Mouse (Mus musculus): ENCODE results near the gene Cmbl. TPM values are rescaled to one million over a fixed set of nuclear protein-coding genes. Genes with fewer than 3 reads are reported as not detected.

Cmbl gene
- 1.7 and 5.6 TPM in 2 replicates for polyA plus RNA-seq (2014; fragmentation: Nextera tagmentation; extraction: Ambion mirVana)

DNA sequence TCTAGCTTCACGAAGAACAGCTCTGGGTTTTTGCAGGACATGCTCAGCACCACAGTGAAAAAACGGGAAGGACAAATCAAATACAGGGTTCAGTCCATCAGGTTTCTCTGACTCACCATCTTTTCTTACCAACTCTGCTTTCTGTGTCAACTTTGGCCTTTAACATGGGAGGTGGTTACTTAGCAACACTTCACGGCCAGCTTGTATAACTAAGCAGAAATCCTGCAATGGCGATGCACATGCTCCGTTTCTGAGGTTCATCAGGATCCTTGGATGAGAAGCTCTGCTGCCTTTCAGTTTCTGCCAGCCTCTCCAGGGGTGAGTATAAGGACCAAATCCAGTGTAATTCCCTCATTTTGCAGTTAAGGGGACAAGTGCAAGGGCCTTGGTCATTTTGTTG is at the start of gene Cmbl:
Gene Cmbl, plus strand, starts transcription at position 206 of the 400 bp plus-strand sequence.
- WGBS, result 65% methylated on average over 5 of the region's 5 CpGs
- no peak within 1 kb of the TSS for H3K4me3 ChIP-seq (ENCODE audit: low read depth, low read length)
- no peak within 1 kb of the TSS for H3K4me2 ChIP-seq (ENCODE audit: low read depth, low read length)
- H3K4me1 ChIP-seq (ENCODE audit: control insufficient read depth, insufficient read depth, low read length), result no peaks in the 10 kb centered on the region
- ATAC-seq (ENCODE audit: low read depth), result no peak
- no peaks in the 10 kb centered on the region for H3K9me3 ChIP-seq (ENCODE audit: control insufficient read depth, low read length)
- H3K27me3 ChIP-seq (ENCODE audit: control insufficient read depth, insufficient read depth, low read length), result no peaks in the 10 kb centered on the region
- no peak within 1 kb of the TSS for H3K27ac ChIP-seq (ENCODE audit: low read depth, low read length)
- no peaks in the 10 kb centered on the region for H3K36me3 ChIP-seq (ENCODE audit: control insufficient read depth, insufficient read depth, low read length)
- no peak within 1 kb of the TSS for H3K9ac ChIP-seq (replicated peaks; ENCODE audit: low read depth, low read length)

DNA sequence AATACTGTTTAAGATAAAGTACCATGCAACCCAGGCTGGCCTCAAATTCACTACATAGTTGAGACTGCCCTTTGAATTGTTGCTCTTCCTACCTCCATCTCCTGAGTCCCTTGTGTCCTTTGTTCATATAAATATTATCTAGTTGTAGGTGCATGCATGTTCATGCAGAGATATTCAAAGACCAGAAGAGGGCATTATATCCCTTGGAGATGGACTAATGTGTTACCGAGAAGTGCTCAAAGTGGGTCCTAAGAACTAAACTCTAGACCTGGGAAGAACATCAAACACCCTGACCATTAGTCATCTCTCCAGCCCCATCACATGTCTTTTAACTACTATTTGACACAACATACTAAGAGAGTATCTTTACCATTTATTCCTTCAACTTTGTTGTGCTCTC is 48.0 kb upstream of the Cmbl start:
- no peaks in the 10 kb centered on the region for H3K4me1 ChIP-seq (ENCODE audit: control insufficient read depth, insufficient read depth, low read length)
- H3K27me3 ChIP-seq (ENCODE audit: control insufficient read depth, insufficient read depth, low read length), result no peaks in the 10 kb centered on the region
- ATAC-seq (ENCODE audit: low read depth), result no peak
- H3K36me3 ChIP-seq (ENCODE audit: control insufficient read depth, insufficient read depth, low read length), result no peaks in the 10 kb centered on the region
- no peak overlapping the region for H3K4me3 ChIP-seq (ENCODE audit: low read depth, low read length)
- H3K9me3 ChIP-seq (ENCODE audit: control insufficient read depth, low read length), result no peaks in the 10 kb centered on the region
- no peak overlapping the region for H3K9ac ChIP-seq (replicated peaks; ENCODE audit: low read depth, low read length)
- H3K4me2 ChIP-seq (ENCODE audit: low read depth, low read length), result no peak overlapping the region
- no peak overlapping the region for H3K27ac ChIP-seq (ENCODE audit: low read depth, low read length)
- 100% methylated on average over 1 of the region's 1 CpGs for WGBS

DNA sequence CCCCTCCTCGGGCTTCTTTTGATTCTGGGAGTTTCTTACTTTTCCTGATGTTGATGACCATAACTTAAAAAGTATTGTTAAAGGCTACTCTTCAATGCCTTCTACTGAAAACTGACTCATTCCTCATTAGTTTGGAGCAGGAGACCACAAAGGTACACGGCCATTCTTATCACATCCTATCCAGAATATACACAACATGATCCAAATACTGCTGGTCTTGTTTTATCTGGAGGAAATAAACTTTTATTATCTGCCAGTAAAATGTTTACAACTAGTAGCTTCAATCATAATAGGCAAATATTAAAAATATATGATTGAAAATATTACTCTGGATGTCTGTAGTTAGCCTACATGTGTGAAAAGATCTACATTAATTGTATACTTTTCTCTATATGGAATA is 46.8 kb upstream of the Cmbl start:
- Histone ChIP-seq H3K9ac (replicated peaks; ENCODE audit: low read depth, low read length) (no peak overlapping the region), H3K4me2 (ENCODE audit: low read depth, low read length) (no peak overlapping the region), H3K36me3 (ENCODE audit: control insufficient read depth, insufficient read depth, low read length) (no peaks in the 10 kb centered on the region), H3K4me3 (ENCODE audit: low read depth, low read length) (no peak overlapping the region), H3K4me1 (ENCODE audit: control insufficient read depth, insufficient read depth, low read length) (no peaks in the 10 kb centered on the region), H3K27me3 (ENCODE audit: control insufficient read depth, insufficient read depth, low read length) (no peaks in the 10 kb centered on the region), H3K9me3 (ENCODE audit: control insufficient read depth, low read length) (no peaks in the 10 kb centered on the region), H3K27ac (ENCODE audit: low read depth, low read length) (no peak overlapping the region)
- 90% methylated on average over 2 of the region's 2 CpGs for WGBS
- ATAC-seq (ENCODE audit: low read depth), result no peak

DNA sequence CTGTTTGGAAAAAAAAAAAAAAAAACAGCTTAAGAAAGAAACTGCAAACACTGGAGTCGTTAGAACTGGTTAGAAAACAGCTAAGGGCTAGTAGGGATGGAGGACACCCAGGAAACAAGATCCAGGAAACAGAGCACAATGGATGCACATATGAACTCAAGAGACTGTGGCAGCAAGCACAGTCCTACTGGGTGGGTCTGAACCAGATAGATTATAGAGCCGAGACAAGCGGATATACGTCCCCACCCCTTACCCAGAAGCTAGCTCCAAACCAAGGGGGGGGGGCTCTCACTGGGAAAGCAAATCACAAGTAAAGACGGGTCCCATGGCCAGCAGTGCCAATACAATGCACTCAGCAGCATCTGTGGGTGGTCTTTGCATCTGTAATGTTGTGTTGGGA is 46.2 kb upstream of the Cmbl start:
- no peak overlapping the region for H3K27ac ChIP-seq (ENCODE audit: low read depth, low read length)
- no peaks in the 10 kb centered on the region for H3K27me3 ChIP-seq (ENCODE audit: control insufficient read depth, insufficient read depth, low read length)
- no peaks in the 10 kb centered on the region for H3K4me1 ChIP-seq (ENCODE audit: control insufficient read depth, insufficient read depth, low read length)
- no peaks in the 10 kb centered on the region for H3K9me3 ChIP-seq (ENCODE audit: control insufficient read depth, low read length)
- no peak overlapping the region for H3K4me3 ChIP-seq (ENCODE audit: low read depth, low read length)
- H3K36me3 ChIP-seq (ENCODE audit: control insufficient read depth, insufficient read depth, low read length), result no peaks in the 10 kb centered on the region
- H3K9ac ChIP-seq (replicated peaks; ENCODE audit: low read depth, low read length), result no peak overlapping the region
- 72% methylated on average over 5 of the region's 5 CpGs for WGBS
- H3K4me2 ChIP-seq (ENCODE audit: low read depth, low read length), result no peak overlapping the region
- ATAC-seq (ENCODE audit: low read depth), result no peak

DNA sequence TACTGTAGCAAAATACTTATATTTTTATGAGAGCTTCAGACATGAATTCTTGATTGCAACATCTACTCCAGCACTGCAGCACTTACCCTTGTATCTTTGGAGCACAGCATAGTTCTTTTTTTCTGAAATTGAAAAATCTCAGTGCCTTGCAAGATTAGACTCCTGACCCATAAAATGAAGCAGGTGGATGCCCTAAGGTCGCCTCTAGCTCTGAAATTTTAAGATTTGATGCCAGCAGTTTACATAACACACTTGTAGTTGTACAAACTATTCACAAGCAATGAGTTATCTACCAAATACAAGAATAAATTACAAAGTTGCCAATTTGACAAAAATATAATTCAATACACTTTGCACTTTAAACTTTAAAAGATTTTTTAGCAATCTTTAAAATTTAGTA is 38.7 kb upstream of the Cmbl start:
- H3K27me3 ChIP-seq (ENCODE audit: control insufficient read depth, insufficient read depth, low read length), result no peaks in the 10 kb centered on the region
- no peak for ATAC-seq (ENCODE audit: low read depth)
- 96% methylated on average over 1 of the region's 1 CpGs for WGBS

DNA sequence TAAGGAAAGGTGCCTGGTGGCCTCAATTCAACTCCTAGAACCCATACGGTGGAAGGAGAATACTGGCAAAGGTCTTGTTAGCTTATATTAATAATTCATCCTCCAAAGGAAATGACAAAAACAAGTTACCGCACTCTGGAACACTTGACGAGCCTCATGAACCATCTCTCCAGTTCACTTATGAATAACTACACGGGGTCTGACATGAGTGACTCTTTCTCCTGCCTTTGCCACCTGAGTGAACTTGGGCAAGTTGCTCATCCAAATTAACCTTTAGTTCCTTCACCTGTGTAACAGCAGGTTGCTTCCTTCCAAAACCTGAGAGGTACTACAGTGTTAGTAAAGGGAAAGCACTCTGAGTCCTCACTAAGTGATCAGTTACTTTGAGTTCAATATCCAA is 36.7 kb upstream of the Cmbl start:
- 95% methylated on average over 4 of the region's 4 CpGs for WGBS
- H3K4me1 ChIP-seq (ENCODE audit: control insufficient read depth, insufficient read depth, low read length), result peaks cover 12% of the 10 kb centered on the region
- no peak overlapping the region for H3K4me2 ChIP-seq (ENCODE audit: low read depth, low read length)
- no peak for ATAC-seq (ENCODE audit: low read depth)
- H3K36me3 ChIP-seq (ENCODE audit: control insufficient read depth, insufficient read depth, low read length), result no peaks in the 10 kb centered on the region
- no peak overlapping the region for H3K27ac ChIP-seq (ENCODE audit: low read depth, low read length)
- no peak overlapping the region for H3K9ac ChIP-seq (replicated peaks; ENCODE audit: low read depth, low read length)
- H3K27me3 ChIP-seq (ENCODE audit: control insufficient read depth, insufficient read depth, low read length), result no peaks in the 10 kb centered on the region
- H3K9me3 ChIP-seq (ENCODE audit: control insufficient read depth, low read length), result no peaks in the 10 kb centered on the region
- no peak overlapping the region for H3K4me3 ChIP-seq (ENCODE audit: low read depth, low read length)

More for the DNA sequence above, 38.7 kb upstream of the Cmbl start:
- H3K4me2 ChIP-seq (ENCODE audit: low read depth, low read length), result no peak overlapping the region
- no peak overlapping the region for H3K27ac ChIP-seq (ENCODE audit: low read depth, low read length)
- H3K36me3 ChIP-seq (ENCODE audit: control insufficient read depth, insufficient read depth, low read length), result no peaks in the 10 kb centered on the region
- H3K4me1 ChIP-seq (ENCODE audit: control insufficient read depth, insufficient read depth, low read length), result peaks cover 12% of the 10 kb centered on the region
- no peak overlapping the region for H3K9ac ChIP-seq (replicated peaks; ENCODE audit: low read depth, low read length)
- H3K9me3 ChIP-seq (ENCODE audit: control insufficient read depth, low read length), result no peaks in the 10 kb centered on the region
- no peak overlapping the region for H3K4me3 ChIP-seq (ENCODE audit: low read depth, low read length)

DNA sequence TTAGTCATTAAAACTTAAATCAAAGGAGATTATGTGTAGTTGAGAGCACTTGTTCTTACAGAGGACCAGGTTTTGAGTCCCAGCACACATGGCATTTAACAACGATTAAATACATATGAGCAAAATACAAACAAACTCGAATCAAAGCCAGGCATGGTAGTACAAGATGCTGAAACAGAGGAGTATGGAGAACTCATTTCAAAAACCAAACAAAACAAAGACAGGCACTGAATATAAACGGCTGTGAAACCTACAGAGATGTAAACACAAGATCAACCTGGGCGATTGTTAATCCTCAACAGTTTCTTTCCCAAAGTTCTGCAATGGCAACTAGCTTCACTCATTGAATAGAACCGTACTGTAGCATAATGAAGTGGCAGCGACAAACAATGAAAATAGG is 36.1 kb upstream of the Cmbl start:
- H3K27me3 ChIP-seq (ENCODE audit: control insufficient read depth, insufficient read depth, low read length), result no peaks in the 10 kb centered on the region
- H3K4me1 ChIP-seq (ENCODE audit: control insufficient read depth, insufficient read depth, low read length), result peaks cover 12% of the 10 kb centered on the region
- no peaks in the 10 kb centered on the region for H3K9me3 ChIP-seq (ENCODE audit: control insufficient read depth, low read length)
- no peak overlapping the region for H3K27ac ChIP-seq (ENCODE audit: low read depth, low read length)
- H3K36me3 ChIP-seq (ENCODE audit: control insufficient read depth, insufficient read depth, low read length), result no peaks in the 10 kb centered on the region
- WGBS, result 41% methylated on average over 6 of the region's 6 CpGs
- peak overlapping the region; percentile 86 for H3K4me3 ChIP-seq (ENCODE audit: low read depth, low read length)
- ATAC-seq (ENCODE audit: low read depth), result no peak
- peak overlapping the region; percentile 92 for H3K4me2 ChIP-seq (ENCODE audit: low read depth, low read length)
- no peak overlapping the region for H3K9ac ChIP-seq (replicated peaks; ENCODE audit: low read depth, low read length)

DNA sequence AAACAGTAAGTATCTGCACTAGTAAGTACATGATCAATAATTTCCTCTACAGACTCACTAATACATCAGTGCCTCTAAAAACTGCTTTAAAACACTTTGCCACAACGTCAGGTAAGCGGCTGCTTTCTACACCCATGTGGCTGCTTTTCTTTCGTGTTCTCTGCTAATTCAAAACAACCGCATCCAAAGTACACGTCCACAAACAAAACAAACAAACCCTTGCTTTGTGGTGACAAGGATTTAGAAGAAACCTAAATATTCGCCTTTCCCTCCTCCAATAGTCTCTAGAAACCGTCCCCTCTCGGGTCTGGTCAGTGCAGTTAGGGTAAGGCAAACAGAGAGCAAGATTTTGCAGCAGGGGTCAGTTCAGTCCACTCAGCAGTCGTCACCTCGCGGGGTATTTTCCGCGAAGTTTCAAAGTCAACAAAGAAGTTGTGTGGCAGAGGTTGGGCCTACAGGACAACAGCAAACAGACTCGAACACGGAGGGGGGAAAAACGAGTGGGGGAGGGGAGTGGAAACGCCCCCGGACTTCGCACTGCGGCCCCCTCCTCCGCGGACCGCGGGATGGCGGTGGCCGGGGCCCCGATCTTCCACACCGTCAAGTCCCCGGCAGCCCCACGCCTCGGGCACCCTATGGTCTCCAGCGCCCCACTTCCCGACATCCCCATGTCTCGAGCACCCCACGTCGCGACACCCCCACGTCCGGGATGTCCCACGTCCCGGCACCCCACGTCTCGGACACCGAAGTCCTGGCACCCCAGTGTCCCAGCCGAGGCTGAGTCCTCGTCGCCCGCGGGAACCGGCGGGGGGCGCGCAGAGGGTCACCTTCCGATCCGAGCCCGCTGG is 35.2 kb upstream of the Cmbl start:
- no peaks in the 10 kb centered on the region for H3K9me3 ChIP-seq (ENCODE audit: control insufficient read depth, low read length)

DNA sequence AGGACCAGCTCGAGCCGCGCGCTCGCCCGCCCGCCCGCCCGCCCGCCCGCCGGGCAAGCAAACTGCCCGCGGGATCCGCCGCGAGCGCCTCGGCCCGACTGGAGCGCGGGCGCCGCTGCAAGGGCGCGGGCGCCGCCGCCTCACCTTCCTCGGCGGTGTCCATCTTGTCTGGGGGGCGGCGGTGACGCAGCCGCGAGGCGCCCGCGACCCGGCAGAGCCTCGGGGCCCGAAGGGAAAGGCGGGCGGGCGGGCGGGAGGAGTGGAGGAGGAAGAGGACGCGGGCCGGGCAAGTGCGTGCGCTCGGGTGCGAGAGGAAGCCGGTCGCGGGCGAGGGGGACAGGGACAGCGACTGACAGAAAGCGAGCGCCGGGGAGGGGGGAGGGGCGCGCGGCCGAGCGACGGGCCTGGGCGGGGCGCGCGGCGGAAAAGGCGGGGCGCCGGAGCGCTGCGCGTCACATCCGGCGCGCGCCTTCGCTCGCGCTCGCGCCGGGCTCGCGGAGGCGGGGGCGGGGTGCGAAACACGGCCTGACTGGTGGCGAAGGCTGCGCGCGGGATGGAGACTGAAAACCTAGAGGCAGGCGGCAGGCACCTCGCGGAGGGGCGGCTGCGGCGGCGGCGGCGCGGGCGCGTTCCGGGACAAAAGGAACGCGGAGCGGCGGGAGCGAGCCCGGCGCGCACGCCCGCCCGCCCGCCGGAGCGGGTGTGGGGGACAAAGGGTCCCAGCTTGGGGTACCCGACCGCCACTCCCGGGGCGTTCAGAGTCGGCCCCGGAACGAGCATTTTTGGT is 34.3 kb upstream of the Cmbl start, which contains the start of gene March6:
Gene March6, minus strand, starts transcription at position 395 of the 787 bp plus-strand sequence.
- under 1% methylated on average over 83 of the region's 132 CpGs for WGBS

More for the DNA sequence above, 35.2 kb upstream of the Cmbl start:
- Histone ChIP-seq H3K9ac (replicated peaks; ENCODE audit: low read depth, low read length) (peak overlapping the region; percentile 90), H3K36me3 (ENCODE audit: control insufficient read depth, insufficient read depth, low read length) (no peaks in the 10 kb centered on the region), H3K4me2 (ENCODE audit: low read depth, low read length) (peak overlapping the region; percentile 92), H3K4me1 (ENCODE audit: control insufficient read depth, insufficient read depth, low read length) (peaks cover 12% of the 10 kb centered on the region), H3K4me3 (ENCODE audit: low read depth, low read length) (peak overlapping the region; percentile 86), H3K27me3 (ENCODE audit: control insufficient read depth, insufficient read depth, low read length) (no peaks in the 10 kb centered on the region), H3K27ac (ENCODE audit: low read depth, low read length) (peak overlapping the region; percentile 99)
- under 1% methylated on average over 55 of the region's 56 CpGs for WGBS
- peak; percentile 44 for ATAC-seq (ENCODE audit: low read depth)

More for the DNA sequence above, 34.3 kb upstream of the Cmbl start, which contains the start of gene March6:
- peak within 1 kb of the TSS; percentile 90 for H3K9ac ChIP-seq (replicated peaks; ENCODE audit: low read depth, low read length)
- peak; percentile 94 for ATAC-seq (ENCODE audit: low read depth)
- no peaks in the 10 kb centered on the region for H3K9me3 ChIP-seq (ENCODE audit: control insufficient read depth, low read length)
- H3K27ac ChIP-seq (ENCODE audit: low read depth, low read length), result peak within 1 kb of the TSS; percentile 99
- no peaks in the 10 kb centered on the region for H3K27me3 ChIP-seq (ENCODE audit: control insufficient read depth, insufficient read depth, low read length)
- peak within 1 kb of the TSS; percentile 92 for H3K4me2 ChIP-seq (ENCODE audit: low read depth, low read length)
- H3K4me1 ChIP-seq (ENCODE audit: control insufficient read depth, insufficient read depth, low read length), result peaks cover 18% of the 10 kb centered on the region
- peak within 1 kb of the TSS; percentile 86 for H3K4me3 ChIP-seq (ENCODE audit: low read depth, low read length)
- H3K36me3 ChIP-seq (ENCODE audit: control insufficient read depth, insufficient read depth, low read length), result no peaks in the 10 kb centered on the region

Data from neural tube, embryonic 14.5 days (tissue).